Mouse (Mus musculus) C3H10T1/2 (cell line): ENCODE data around the gene Daw1. TPM values are rescaled to one million over a fixed set of nuclear protein-coding genes. Genes with fewer than 3 reads are reported as not detected.

ENCODE experiments used
- polyA plus RNA-seq, 2 experiments: library from polyadenylated mRNA; unstranded; fragments of >200 nt; fragmentation: generic; extraction: Trizol; gene quantifications; one replicate each; pipeline ENCODE4 v1.2.1; 2012; ENCODE audit warnings: missing spikeins in 2 of 2

Gene Daw1
- not detected for polyA plus RNA-seq

DNA sequence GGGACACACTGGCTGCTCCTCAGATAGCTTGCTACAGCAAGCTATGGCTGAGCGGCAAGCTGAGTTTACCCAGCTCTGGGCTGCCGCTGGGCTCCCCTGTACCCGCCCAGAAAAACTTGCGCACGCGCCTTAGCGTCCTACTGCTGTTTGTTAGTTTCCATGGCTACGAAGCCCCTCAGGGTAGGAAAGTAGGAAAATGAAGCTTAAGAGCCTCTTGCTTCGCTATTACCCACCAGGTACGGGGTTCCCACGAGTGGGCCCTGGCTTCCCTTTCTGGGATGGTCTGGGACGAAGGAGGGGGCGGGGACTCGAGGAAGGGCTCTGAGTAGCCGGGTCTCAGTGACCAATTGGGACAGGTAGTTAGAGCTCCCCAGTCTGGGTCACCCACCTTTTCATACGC is at the start of gene Daw1:
Gene Daw1 (plus strand): TSS at position 150 of the 400 bp plus-strand sequence.

DNA sequence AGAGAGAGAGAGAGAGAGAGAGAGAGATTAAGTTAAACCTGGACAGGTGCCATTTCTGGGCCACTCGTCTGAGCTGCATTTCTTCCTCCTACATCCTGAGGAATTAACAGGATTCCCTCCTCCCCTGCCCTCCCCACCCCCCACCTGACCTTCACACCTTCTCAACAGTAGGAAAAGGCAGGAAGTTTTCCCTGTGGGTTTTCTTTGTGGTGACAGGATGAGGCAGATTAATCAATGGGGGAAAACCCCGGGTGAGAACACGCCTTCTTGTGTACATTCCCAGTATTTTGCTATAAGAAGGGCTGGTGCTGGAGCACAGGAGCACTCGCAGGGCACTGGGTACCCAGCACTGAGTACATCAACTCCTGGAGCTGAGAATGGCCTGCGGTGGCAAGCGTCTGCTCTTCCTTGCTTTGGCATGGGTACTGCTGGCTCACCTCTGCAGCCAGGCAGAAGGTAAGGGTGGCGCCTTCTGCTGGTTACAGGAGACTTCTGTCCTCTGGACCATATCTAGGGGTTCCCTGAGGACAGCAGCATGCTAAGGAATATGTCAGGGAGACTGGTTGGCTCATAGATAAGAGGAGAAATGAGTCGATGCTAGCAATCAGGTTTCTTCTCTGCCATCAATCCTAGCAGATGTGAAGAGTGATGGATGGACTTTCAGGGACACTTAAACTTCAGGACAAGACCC is 43.0 kb upstream of the Daw1 start, which contains the start of gene Ccl20:
Gene Ccl20 (plus strand): TSS at position 320 of the 691 bp plus-strand sequence.

Other genes with a start within 250 kb of the Daw1 start
- gene A030005L19Rik, start 246.4 kb upstream of the Daw1 start, polyA plus RNA-seq: not detected
- not detected for gene A030014E15Rik, start 234.8 kb upstream of the Daw1 start, polyA plus RNA-seq
- not detected for gene Gm6217, start 228.4 kb upstream of the Daw1 start, polyA plus RNA-seq
- not detected for gene A030003K21Rik, start 216.4 kb upstream of the Daw1 start, polyA plus RNA-seq
- not detected for gene Gm7544, start 203.7 kb upstream of the Daw1 start, polyA plus RNA-seq
- not detected for gene Gm47955, start 199.5 kb upstream of the Daw1 start, polyA plus RNA-seq
- not detected for gene Gm47959, start 159.2 kb upstream of the Daw1 start, polyA plus RNA-seq
- not detected for gene Slc19a3, start 121.3 kb upstream of the Daw1 start, polyA plus RNA-seq
- gene Krtap28-10, start 117.3 kb upstream of the Daw1 start, polyA plus RNA-seq: not detected
- not detected for gene Gm47969, start 114.8 kb upstream of the Daw1 start, polyA plus RNA-seq
- not detected for gene A030005K14Rik, start 100.4 kb upstream of the Daw1 start, polyA plus RNA-seq
- gene Krtap28-13, start 98.8 kb upstream of the Daw1 start, polyA plus RNA-seq: not detected
- gene Ccl20, start 43.0 kb upstream of the Daw1 start, polyA plus RNA-seq: not detected
- not detected for gene Sphkap, start 248.4 kb downstream of the Daw1 start, polyA plus RNA-seq